Comparison of ENCODE assay signal across 16 mouse cellular contexts in genomic region chr16:67643651-67644050, GRCm38 (mm10). TPM values are rescaled to one million over a fixed set of nuclear protein-coding genes. Genes with fewer than 3 reads are reported as not detected.
A peak's percentile ranks its signal among the peaks of the same experiment; 100 is the strongest.
DNase-seq lines count a peak whose midpoint lies in the region; ATAC-seq lines count a peak whose summit lies in the region.
"Had no signal": no experiment of that assay in that cellular context is flagged by ENCODE, and none has a peak within 500 bp of the region (broad histone marks: within the 10 kb centered on the region; RNA-seq: fewer than 3 reads in every experiment).

No protein-coding gene starts in this region.

- ATAC-seq in cerebellum, adult (ENCODE audit: insufficient number of reproducible peaks, low FRiP score, low TSS enrichment): no peak
- ATAC-seq: hindbrain, embryonic 16.5 days; intestine, embryonic 16.5 days had no signal

- peak; percentile 7 for DNase-seq in cerebellum, adult 11 months
- peak; percentile 18 to 30 for DNase-seq in layer of hippocampus, postnatal 10 days (ENCODE audit: low spot score in 2 of 2)
- no peak for DNase-seq in layer of hippocampus, adult 9-10 months (ENCODE audit: low spot score)
- DNase-seq in cerebellum, postnatal 25 days: peak; percentile 23 to 31
- peak; percentile 10 for DNase-seq in right cerebral cortex, postnatal 4 days
- no peak for DNase-seq in thymus, adult 18-20 months
- DNase-seq in lung, postnatal 36 days: no peak
- DNase-seq: adrenal gland, postnatal 10 days; gastrocnemius, postnatal 25 days; kidney, postnatal 36 days; lung, adult 18-20 months had no signal

RNA-seq across cellular contexts. Expression of gene Cadm2, which starts 22.9 kb away (rescaled TPM):
- total RNA-seq in layer of hippocampus, postnatal 10 days (2021): 100 to 1,000 TPM; 240 to 263 TPM
- total RNA-seq: hematopoietic stem cell, adult 5-6 weeks; neutrophil, adult 5-6 weeks had no signal

Comparison
In these comparisons a context has a peak if more than half of its experiments do, and no peak if none do; other contexts are left out.
1. DNase-seq: peak in cerebellum, adult 11 months (single experiment), layer of hippocampus, postnatal 10 days (2 of 2), cerebellum, postnatal 25 days (2 of 2) and right cerebral cortex, postnatal 4 days (single experiment); none in layer of hippocampus, adult 9-10 months (single experiment), thymus, adult 18-20 months (0 of 2) and lung, postnatal 36 days (single experiment).